Mouse (Mus musculus): ENCODE measurements around the gene Olfr980. TPM values are rescaled to one million over a fixed set of nuclear protein-coding genes. Genes with fewer than 3 reads are reported as not detected.
"Not testable (repeated sequence)": the region's sequence is repeated elsewhere in the genome, so short reads cannot be mapped to it uniquely, and the experiment has no call there.

The Olfr980 gene
- polyA plus RNA-seq (2012; rRNA removed) = not detected in 2 replicates

DNA sequence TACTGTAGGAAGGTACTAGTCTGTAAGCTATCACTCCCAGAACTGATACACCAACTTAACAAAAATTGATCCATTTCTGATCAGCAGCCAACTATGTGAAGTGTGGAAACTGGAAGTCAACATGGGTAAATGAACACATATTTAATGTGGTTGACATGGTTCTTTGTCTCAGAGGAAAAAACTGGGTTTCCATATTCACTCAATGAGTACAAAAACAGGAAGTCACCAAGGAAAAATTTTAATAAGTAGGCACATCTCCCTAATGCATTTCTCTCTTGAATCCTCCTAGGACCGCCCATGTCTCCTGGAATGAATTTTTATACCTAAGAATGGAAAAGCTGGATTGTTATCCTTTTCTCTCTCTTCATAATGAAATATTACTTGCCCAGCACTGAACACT lies at the start of gene Olfr980:
TSS of gene Olfr980 (minus strand) at position 101 of the 400 bp plus-strand sequence.
- no peak within 1 kb of the TSS for H3K27ac ChIP-seq (ENCODE audit: insufficient read depth, low read length)
- H3K4me3 ChIP-seq (ENCODE audit: insufficient read depth, low read length) = no peak within 1 kb of the TSS
- H3K4me1 ChIP-seq (ENCODE audit: control insufficient read depth, insufficient read depth, low read length) = no peaks in the 10 kb centered on the region
- TF ChIP-seq CTCF (IDR thresholded peaks at IDR 0.05; ENCODE audit: extremely low read depth, insufficient read depth, low read length) (no peak), POLR2A (IDR thresholded peaks at IDR 0.05; ENCODE audit: extremely low read depth, insufficient read depth, low read length) (no peak)

DNA sequence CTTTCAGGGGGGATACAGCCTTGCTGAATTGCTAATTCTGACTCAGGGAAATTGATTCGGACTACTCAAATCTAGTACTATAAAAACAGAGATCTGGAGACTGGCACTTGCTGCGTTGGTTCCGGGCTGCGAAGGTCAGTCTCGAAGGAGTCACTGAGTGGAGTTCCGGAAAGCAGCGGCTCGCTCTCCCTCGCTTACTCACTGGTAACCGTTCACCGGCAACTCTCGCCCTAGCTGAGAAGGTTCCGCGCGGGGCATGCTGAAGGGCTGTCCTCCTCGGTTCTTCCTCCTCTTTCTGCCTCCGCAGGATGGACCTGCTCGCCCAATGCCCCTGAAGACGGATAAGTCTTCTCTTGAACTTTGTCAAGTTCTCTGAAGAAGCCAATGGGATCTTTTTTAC lies 40.8 kb upstream of the Olfr980 start:
- no peak overlapping the region for H3K27ac ChIP-seq (ENCODE audit: insufficient read depth, low read length)
- no peaks in the 10 kb centered on the region for H3K4me1 ChIP-seq (ENCODE audit: control insufficient read depth, insufficient read depth, low read length)
- H3K4me3 ChIP-seq (ENCODE audit: insufficient read depth, low read length) = no peak overlapping the region
- TF ChIP-seq POLR2A (IDR thresholded peaks at IDR 0.05; ENCODE audit: extremely low read depth, insufficient read depth, low read length) (no peak), CTCF (IDR thresholded peaks at IDR 0.05; ENCODE audit: extremely low read depth, insufficient read depth, low read length) (no peak)

DNA sequence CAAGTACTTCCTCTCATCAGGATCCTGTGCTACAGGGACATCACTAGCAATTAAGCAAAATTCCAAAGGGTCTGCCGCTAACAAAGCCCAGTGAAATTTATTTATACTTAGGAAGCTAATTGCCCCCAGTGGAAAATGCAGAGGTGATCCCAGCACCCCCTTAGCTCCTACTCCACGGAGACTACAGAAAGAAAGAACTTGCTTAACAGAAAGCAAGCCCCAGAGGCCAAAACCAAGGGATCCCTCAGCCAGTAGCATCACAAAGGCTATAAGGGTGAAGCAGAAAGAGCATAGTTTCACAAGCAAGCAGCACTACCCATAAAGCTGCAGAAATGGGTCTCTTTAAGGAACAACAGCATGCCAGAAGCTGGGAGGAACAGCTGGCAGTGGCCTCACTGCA lies 11.8 kb upstream of the Olfr980 start, which contains the start of gene Olfr981:
TSS of gene Olfr981 (plus strand) at position 301 of the 400 bp plus-strand sequence.
- no peak for TF ChIP-seq CTCF (IDR thresholded peaks at IDR 0.05; ENCODE audit: extremely low read depth, insufficient read depth, low read length)
- no peak for TF ChIP-seq POLR2A (IDR thresholded peaks at IDR 0.05; ENCODE audit: extremely low read depth, insufficient read depth, low read length)
- Histone ChIP-seq H3K4me3 (ENCODE audit: insufficient read depth, low read length) (no peak within 1 kb of the TSS), H3K4me1 (ENCODE audit: control insufficient read depth, insufficient read depth, low read length) (no peaks in the 10 kb centered on the region), H3K27ac (ENCODE audit: insufficient read depth, low read length) (no peak within 1 kb of the TSS)

DNA sequence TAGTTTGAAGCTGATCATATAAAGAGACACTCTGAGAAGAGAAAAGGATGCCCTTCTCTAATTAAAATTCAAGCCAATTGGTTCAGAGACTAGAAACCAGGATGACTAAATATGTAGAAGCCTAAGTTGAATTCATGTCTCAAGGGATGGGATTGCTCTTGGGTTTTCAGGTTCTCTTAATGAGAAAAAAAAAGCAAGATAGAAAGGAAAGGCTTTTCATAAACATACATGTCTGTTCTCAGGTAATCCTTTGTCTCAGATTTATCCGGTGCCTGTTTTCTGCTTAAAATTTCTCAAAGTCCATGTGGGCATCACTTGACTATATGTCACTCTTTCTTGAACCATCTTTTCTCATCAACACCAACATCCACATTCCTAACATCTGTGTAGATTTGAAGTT lies 6.0 kb downstream of the Olfr980 start, which contains the start of gene Olfr979:
TSS of gene Olfr979 (minus strand) at position 101 of the 400 bp plus-strand sequence.
- H3K4me1 ChIP-seq (ENCODE audit: control insufficient read depth, insufficient read depth, low read length) = no peaks in the 10 kb centered on the region
- no peak within 1 kb of the TSS for H3K4me3 ChIP-seq (ENCODE audit: insufficient read depth, low read length)
- TF ChIP-seq POLR2A (IDR thresholded peaks at IDR 0.05; ENCODE audit: extremely low read depth, insufficient read depth, low read length) (no peak), CTCF (IDR thresholded peaks at IDR 0.05; ENCODE audit: extremely low read depth, insufficient read depth, low read length) (no peak)
- no peak within 1 kb of the TSS for H3K27ac ChIP-seq (ENCODE audit: insufficient read depth, low read length)

DNA sequence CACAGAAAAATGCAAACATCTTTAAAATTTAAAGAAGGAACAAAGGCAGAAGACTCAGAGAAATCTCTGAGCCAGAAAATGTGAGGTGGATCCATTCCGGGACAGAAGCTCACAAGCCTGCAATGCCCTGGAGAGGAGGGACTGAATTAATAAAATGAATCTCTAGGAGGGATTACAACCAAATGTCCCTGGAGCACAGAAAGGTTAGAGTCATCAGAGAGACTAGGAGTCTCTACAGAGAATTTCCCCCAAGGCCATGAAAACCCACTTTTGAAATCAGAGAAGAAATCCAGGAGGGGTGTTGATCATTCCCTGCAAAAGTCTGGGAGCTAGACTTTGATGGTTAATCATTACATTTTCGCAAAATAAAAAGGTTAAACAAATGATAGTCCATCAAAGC lies 17.6 kb downstream of the Olfr980 start, which contains the start of gene Olfr978:
TSS of gene Olfr978 (plus strand) at position 301 of the 400 bp plus-strand sequence.
- H3K4me3 ChIP-seq (ENCODE audit: insufficient read depth, low read length) = no peak within 1 kb of the TSS
- TF ChIP-seq POLR2A (IDR thresholded peaks at IDR 0.05; ENCODE audit: extremely low read depth, insufficient read depth, low read length) (no peak), CTCF (IDR thresholded peaks at IDR 0.05; ENCODE audit: extremely low read depth, insufficient read depth, low read length) (no peak)
- H3K27ac ChIP-seq (ENCODE audit: insufficient read depth, low read length) = no peak within 1 kb of the TSS
- no peaks in the 10 kb centered on the region for H3K4me1 ChIP-seq (ENCODE audit: control insufficient read depth, insufficient read depth, low read length)

DNA sequence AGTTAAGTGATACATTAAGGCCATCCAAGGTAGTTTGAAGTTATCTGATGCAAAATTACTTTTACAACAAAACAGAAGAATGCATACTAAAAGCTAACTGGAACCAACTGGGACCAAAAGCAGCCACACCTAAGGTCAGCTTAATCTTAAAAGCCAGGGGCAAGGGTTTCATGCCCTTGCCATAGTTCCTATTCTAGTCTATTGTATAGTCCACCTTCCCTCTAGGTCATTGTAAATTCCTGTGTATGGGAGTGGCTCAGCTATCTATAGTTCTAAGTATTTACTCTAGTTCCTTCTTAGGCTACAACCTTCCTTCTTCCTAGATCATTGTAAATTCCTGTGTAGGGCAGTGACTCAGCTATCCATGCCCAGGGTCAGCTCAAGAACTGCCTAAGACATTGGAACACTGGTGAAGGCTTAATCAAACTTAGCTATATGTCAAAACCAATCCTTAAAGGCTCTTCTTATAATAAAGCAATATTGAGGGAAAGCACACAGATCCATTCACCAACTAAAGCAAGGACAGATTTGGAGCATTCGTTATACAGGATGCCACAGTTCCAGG lies 32.7 kb downstream of the Olfr980 start:
- not testable (repeated sequence) for H3K4me3 ChIP-seq (ENCODE audit: insufficient read depth, low read length); H3K4me1 ChIP-seq (ENCODE audit: control insufficient read depth, insufficient read depth, low read length); H3K27ac ChIP-seq (ENCODE audit: insufficient read depth, low read length)

DNA sequence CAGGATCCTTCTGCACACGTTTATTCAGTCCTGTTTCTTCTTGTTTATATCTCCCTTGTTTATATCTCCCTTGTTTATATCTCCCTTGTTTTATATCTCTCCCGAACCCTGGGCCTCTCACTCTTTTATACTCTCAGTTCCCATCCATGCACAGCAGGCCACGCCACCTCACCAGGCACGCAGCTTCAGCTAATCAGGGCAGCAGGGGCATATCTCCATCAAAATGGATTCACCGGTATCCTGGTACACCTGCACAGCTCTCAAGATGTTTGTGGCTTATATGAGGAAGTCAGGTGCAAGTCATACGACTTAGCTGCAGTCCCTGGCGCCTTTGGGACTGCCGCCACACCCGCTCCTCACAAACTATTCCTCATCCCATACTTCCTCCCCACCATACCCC lies 48.3 kb downstream of the Olfr980 start, which contains the start of gene Olfr976:
TSS of gene Olfr976 (minus strand) at position 101 of the 400 bp plus-strand sequence.
- not testable (repeated sequence) for H3K4me1 ChIP-seq (ENCODE audit: control insufficient read depth, insufficient read depth, low read length); H3K27ac ChIP-seq (ENCODE audit: insufficient read depth, low read length); H3K4me3 ChIP-seq (ENCODE audit: insufficient read depth, low read length)

Other genes with a start within 250 kb of the Olfr980 start
- gene Olfr968, start 226.3 kb downstream of the Olfr980 start, polyA plus RNA-seq (2012; rRNA removed) = not detected in 2 replicates
- not detected in 2 replicates for gene Olfr969, start 218.6 kb downstream of the Olfr980 start, polyA plus RNA-seq (2012; rRNA removed)
- not detected in 2 replicates for gene Olfr970, start 200.7 kb downstream of the Olfr980 start, polyA plus RNA-seq (2012; rRNA removed)
- gene Olfr971, start 172.7 kb downstream of the Olfr980 start, polyA plus RNA-seq (2012; rRNA removed) = not detected in 2 replicates
- gene Olfr972, start 143.2 kb downstream of the Olfr980 start, polyA plus RNA-seq (2012; rRNA removed) = not detected in 2 replicates
- gene Olfr229, start 102.2 kb downstream of the Olfr980 start, polyA plus RNA-seq (2012; rRNA removed) = not detected in 2 replicates
- not detected in 2 replicates for gene Olfr974, start 72.1 kb downstream of the Olfr980 start, polyA plus RNA-seq (2012; rRNA removed)
- not detected in 2 replicates for gene Olfr975, start 57.5 kb downstream of the Olfr980 start, polyA plus RNA-seq (2012; rRNA removed)
- not detected in 2 replicates for gene Olfr976, start 48.4 kb downstream of the Olfr980 start, polyA plus RNA-seq (2012; rRNA removed)
- not detected in 2 replicates for gene Olfr978, start 17.5 kb downstream of the Olfr980 start, polyA plus RNA-seq (2012; rRNA removed)
- not detected in 2 replicates for gene Olfr979, start 6.1 kb downstream of the Olfr980 start, polyA plus RNA-seq (2012; rRNA removed)
- gene Olfr981, start 11.9 kb upstream of the Olfr980 start, polyA plus RNA-seq (2012; rRNA removed) = not detected in 2 replicates
- gene Olfr982, start 64.2 kb upstream of the Olfr980 start, polyA plus RNA-seq (2012; rRNA removed) = not detected in 2 replicates
- gene Olfr983, start 84.0 kb upstream of the Olfr980 start, polyA plus RNA-seq (2012; rRNA removed) = not detected in 2 replicates
- gene Olfr984, start 104.6 kb upstream of the Olfr980 start, polyA plus RNA-seq (2012; rRNA removed) = not detected in 2 replicates
- gene Olfr985, start 120.6 kb upstream of the Olfr980 start, polyA plus RNA-seq (2012; rRNA removed) = not detected in 2 replicates
- not detected in 2 replicates for gene Tmem225, start 138.5 kb upstream of the Olfr980 start, polyA plus RNA-seq (2012; rRNA removed)
- not detected in 2 replicates for gene Olfr986, start 171.3 kb upstream of the Olfr980 start, polyA plus RNA-seq (2012; rRNA removed)
- gene Zfp202, start 182.7 kb upstream of the Olfr980 start, polyA plus RNA-seq (2012; rRNA removed) = 2.8 and 3.1 TPM in 2 replicates

Data from cortical plate, adult 2 months (tissue).